Mouse (Mus musculus) T-helper 17 cell (primary cell): ENCODE measurements at regions not wholly inside any gene's neighbourhood (a gene's known extent, or its start where the extent isn't known, plus 50 kb on each side); places are given as distances from the start of the nearest gene placed in this dataset.

Experiments
- in situ Hi-C, 2 experiments: fragments of 300-600 bp; cut with MboI, MseI; formaldehyde crosslinking; loops; 1 replicate in 1 of 2; 2 replicates in 1 of 2; pipeline ENCODE4 v1.15.1; 2025; ENCODE audit warnings: high pct_unique_total_duplicates in 2 of 2

DNA sequence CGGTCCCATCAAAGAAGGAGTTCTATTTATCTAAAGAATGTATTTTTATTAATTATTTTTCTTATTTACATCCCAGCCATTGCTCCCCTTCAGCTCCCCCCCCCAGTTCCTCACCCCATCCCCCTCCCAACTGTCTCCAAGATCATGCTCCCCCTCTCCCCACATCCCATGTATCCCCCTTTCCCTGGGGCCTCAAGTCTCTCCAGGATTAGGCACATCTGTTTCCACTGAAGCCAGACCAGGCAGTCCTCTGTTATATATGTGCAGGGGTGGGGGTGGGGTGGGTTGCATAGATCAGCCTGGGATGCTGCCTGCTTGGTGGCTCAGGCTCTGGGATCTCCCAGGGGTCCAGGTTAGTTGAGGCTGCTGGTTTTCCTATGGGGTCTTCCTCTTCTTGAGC lies 316.8 kb upstream of the Pappa start:
- in situ Hi-C loops, result no loop called here

DNA sequence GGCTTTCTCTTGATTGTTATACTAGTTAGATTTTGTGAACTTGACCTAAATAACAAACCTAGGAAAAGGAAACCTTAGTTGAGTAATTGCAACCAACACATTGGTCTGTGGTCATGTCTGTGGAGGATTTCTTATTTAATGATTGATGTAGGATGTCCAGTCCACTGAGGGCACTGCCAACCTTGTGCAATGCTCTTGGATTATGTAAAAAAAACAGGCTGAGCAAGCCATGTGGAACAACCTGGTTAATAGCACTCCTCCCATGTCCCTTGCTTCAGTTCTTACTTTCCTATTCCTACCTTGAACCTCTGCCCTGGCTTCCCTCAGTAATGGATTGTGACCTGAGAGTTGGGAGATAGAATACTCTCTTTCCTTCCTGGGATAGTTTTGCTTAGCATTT lies 312.0 kb upstream of the Pappa start:
- in situ Hi-C loops, result no loop called here

DNA sequence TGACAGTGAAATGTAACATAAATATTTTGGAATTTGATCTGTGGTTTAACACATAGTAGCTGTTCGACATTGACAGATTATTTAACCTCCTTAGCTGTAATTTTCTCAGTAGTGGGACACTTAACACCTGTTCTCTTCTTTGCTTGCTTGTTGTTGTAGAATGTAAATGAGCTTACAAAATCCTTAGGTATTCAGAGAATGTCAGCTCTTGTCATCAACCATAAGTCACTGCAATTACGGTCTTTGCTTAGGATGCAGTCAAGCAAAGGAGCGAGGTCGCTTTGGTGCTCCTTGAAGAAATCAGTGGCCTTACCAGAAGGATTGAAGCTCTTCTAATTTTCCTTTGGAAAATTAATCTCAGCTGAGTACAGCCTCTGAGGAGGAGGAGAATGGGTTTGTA lies 311.2 kb upstream of the Pappa start:
- in situ Hi-C loops, result no loop called here

DNA sequence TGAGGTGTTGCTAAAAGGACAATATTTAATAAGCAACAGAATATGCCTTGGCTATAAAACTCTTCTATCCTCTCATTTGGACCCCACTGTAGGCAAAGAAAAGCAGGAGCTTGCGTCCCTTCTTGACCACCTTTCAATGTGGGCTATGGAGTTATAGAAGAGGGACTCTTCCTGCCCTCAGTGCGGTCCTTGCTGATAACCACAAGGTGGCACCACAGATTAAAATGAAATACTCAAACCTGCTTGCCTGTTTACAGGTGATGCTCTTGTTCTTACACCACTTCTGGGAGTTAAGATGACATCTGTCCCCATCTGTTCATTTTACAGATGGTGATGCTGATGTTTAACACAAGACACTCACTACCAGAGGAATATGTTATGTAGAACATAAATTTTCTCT lies 291.1 kb upstream of the Pappa start:
- in situ Hi-C loops, result no loop called here

DNA sequence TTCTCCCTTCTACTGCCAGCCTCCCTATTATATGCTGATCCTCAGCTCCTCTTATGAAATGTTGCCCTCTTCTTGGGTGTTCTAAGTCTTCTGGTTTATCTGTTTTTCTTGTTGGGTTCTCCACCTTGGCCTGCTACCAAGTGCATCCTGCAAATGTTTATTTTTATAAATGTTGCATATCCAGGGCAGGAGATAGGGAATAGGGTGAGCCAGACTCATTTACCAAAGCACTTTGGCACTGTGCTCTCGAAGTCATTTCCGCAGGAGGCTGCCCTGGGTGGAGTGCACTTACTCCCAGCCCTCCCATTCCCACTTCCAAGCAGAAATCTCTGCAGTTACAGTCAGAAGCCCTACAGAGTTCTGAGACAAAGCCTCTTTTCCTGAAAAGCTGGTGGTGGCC lies 249.5 kb upstream of the Pappa start:
- in situ Hi-C loops, result no loop called here

DNA sequence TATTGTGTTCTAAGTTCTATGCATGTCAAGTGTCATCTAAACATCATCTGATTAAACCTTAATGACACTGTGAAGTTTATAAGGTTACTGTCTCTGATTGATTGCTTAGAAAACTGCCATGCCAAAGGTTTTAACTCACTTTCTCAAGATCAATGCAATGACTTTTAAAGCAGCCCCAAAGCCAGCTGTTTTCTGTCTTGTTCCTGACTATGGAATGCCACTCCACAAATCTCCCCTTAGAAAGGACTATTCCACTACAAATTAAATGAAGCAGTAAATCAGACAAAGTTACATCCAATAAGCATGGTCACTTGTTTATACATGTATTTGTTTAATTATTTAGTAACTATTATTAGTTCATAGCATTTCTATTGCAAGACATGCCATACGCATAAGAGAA lies 247.1 kb upstream of the Pappa start:
- in situ Hi-C loops, result no loop called here

DNA sequence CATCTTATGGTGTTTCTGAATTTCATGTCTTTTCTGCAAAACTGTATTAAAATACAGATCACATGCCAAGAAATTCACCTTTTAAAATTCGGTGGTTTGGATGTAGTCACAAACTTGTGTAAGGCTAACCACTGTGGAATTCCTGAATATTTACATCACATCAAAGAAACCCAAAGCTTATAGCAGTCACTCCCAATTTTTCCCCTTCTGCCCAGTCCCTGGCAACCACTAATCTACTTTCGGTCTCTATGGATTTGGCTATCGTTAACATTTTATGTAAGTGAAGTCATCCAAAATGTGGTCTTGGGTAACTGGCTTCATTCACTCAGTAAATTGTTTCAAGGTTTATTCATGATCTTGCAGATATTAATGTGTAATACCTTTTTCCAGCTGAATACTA lies 226.0 kb upstream of the Pappa start:
- in situ Hi-C loops, result no loop called here

DNA sequence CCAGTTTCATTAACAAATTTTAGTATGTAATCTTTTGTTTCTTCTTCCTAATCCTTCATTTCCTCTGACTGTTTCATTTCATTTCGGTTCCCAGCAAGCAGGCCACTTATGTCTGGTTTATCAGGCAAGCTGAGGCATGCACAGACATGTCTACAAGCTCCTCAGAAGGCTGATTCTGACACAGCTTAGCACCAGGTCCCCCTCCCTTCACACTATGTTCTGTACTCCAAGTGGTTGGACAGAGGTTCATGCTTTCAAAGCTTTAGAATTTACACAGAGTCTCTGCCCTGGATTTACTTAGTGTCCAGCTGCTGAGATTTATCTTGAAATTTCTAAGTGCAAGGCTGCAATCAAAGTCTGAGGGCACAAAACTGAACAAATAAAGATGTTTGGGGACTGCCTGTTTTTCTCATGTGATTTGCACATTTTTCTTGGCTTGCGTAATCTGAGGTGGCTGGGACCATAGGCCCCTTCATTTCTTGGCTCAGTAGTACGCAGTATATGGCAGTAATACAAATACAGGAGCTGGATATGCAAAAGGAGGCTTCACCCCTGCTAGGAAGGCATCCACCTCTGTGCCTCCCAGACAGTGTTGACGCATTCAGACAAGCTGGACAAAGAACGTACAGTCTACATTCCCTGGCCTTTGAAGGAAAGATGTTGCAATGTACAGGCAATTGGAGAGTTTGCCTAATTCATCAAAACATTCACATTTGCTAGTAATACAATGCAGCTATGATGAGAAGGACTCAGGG lies 222.7 kb upstream of the Pappa start:
- in situ Hi-C loops, result no loop called here

DNA sequence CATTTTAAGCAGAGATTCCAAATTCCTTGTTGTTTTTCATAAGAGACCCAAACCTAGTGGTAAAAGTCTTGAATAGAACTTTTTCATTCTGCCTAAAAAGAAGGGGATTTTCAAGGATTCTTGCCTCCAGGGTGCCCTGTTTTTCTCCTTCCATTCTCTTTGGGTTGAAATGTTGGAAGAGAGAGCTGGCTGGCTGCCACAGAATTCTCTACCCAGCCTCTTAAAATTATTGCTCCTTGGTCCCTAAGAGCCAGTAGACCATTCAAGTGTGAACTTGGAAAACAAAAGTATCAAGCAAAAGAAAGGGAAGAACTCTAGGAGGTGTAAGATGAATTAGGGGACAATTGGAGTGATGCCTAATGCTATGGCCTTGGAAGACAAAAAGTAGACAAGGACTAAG lies 200.2 kb upstream of the Pappa start:
- in situ Hi-C loops, result no loop called here

DNA sequence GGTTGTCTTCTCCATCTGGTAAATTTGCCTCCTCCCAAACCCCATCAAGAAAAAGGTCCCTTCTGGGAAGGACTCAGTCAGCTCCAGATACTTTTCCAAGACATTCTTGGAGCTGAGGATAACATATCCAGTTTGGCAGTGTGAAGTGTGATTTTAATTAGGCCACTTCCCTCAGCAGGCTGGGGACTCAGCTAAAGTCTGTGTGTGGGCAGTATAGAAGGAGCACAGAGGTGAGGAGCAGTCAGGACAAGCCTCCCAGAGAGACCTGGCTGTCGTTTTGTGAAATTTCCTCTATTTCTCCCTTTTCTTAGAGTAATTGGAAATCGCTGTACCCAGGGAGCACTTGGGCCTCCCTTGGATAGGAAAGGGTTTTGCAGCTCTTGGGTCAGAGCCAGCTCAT lies 195.4 kb upstream of the Pappa start:
- in situ Hi-C loops, result no loop called here

DNA sequence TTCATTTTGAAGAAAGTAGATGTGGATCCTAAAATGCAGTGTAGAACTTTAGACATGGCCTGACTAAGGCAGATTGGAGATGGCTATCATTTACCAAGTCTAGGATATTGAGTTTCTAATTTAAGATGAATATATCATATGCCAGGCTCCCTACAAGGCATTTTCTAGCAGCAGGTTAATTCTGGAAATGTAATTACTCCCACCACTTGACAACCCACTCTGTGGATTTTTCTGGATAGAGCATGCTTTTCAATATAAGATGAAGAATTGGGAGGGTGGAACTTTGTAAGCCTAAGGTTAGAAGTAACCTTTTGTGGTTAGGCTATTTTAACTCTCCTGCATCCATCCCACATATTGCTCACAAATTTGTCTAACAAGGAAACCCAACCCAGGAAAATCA lies 178.4 kb upstream of the Pappa start:
- in situ Hi-C loops, result no loop called here

DNA sequence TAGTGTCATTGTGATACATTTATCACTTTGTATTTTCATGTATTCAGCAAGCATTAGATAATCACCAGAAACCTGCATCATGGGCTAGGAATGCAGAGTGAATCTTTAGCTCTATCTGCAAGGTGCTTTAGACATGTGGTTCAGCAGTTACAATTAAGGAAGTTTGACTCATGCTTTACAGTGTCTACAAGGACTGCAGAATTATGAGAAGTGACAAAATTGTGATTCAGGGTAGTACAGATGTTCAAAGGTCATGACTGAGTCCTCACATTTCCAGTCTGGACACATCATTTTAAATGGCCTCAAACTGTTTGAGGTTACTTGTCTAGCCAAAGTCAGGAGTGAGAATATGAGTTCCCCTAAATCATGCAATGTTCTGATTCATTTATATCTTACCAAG lies 171.3 kb upstream of the Pappa start:
- in situ Hi-C loops, result no loop called here

DNA sequence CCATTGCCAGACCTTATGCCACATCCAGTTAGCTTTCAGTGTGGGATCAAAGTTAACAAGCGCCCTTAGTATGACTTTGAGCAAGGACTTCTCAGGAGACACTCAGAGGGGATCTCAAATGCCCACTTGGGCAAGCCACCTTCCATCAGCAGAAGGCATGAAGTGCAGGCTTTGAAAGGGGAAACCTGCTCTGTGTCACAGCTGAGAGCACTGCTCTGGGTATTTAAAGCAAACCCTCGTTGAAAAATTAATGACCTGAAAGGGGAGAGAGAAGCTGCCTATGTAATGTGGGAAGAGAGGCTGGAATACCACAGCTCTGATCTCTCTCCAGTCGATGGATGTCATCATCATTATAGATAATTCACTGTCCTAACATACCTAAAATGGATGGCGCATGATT lies 165.1 kb upstream of the Pappa start:
- in situ Hi-C loops, result no loop called here

DNA sequence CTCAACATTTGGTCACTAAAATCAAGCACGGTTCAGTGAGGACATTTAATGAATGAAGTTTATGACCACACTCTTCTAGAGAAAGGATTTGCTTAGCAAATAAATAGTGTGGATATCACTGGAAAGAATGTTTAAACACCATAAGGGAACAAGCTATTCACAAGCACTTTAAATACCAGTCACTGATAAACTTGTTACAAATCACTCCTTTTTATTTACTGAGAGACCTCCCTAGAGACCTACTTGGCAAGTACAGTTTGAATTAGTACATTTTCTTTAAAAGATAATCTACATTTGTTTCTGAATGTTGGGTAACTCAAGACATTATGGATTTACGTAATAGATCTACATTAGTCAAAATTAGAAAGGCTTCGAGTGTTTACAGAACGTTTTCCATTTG lies 162.2 kb upstream of the Pappa start:
- in situ Hi-C loops, result loop anchor here in 1 of 2 experiments (5.0 kb wide), 1 partner anchor 51 kb away; no protein-coding TSS in a partner anchor
